Mouse (Mus musculus): ENCODE results near the gene Plagl1. TPM values are rescaled to one million over a fixed set of nuclear protein-coding genes. Genes with fewer than 3 reads are reported as not detected.

The Plagl1 gene
- total and polyA plus RNA-seq, 3 experiments = not detected

- Histone ChIP-seq H3K27ac (ENCODE audit: control insufficient read depth, low read depth, low read length) (no peak overlapping the region), H3K9me3 (replicated peaks; ENCODE audit: insufficient read depth, low read length) (no peaks in the 10 kb centered on the region), H3K9ac (ENCODE audit: control insufficient read depth, low read depth, low read length, poor library complexity, severe bottlenecking) (no peak overlapping the region), H3K27me3 (ENCODE audit: control insufficient read depth in 1 of 2, insufficient read depth in 2 of 2, low read length in 2 of 2) (no peaks in the 10 kb centered on the region), H3K79me2 (ENCODE audit: control insufficient read depth, insufficient read depth, low read length, poor library complexity) (no peaks in the 10 kb centered on the region), H3K4me1 (ENCODE audit: control insufficient read depth in 1 of 2, insufficient read depth in 2 of 2, low read length in 2 of 2) (peaks cover 2 to 3% of the 10 kb centered on the region in 2 experiments; a peak in 3 of 4 replicates), H3K36me3 (ENCODE audit: control insufficient read depth in 1 of 2, insufficient read depth in 2 of 2, low read length in 2 of 2) (peaks cover 0 to 3% of the 10 kb centered on the region in 2 experiments; a peak in 1 of 4 replicates), H3K4me3 (ENCODE audit: control insufficient read depth in 1 of 2, insufficient read depth in 1 of 2, low read depth in 2 of 2, low read length in 2 of 2) (no peak overlapping the region)
- no peak for DNase-seq (ENCODE audit: low read depth, low spot score)
- TF ChIP-seq MYB (IDR thresholded peaks at IDR 0.05; ENCODE audit: low read depth, low read length) = no peak
- no peak for TF ChIP-seq ZKSCAN1 (IDR thresholded peaks at IDR 0.05; ENCODE audit: low read depth, low read length)
- no peak for TF ChIP-seq SMC3 (IDR thresholded peaks at IDR 0.05; ENCODE audit: low read depth, low read length)
- TF ChIP-seq UBTF (IDR thresholded peaks at IDR 0.05; ENCODE audit: borderline replicate concordance, insufficient read depth, low read depth, low read length) = no peak
- no peak for TF ChIP-seq MAX (IDR thresholded peaks at IDR 0.05; ENCODE audit: low read length)
- TF ChIP-seq RCOR1 (IDR thresholded peaks at IDR 0.05; ENCODE audit: low read depth, low read length) = no peak
- no peak for TF ChIP-seq EP300 (IDR thresholded peaks at IDR 0.05; ENCODE audit: low read depth in 1 of 2, low read length in 2 of 2)
- TF ChIP-seq NRF1 (IDR thresholded peaks at IDR 0.05; ENCODE audit: insufficient read depth, low read depth, low read length, poor library complexity, severe bottlenecking) = no peak
- TF ChIP-seq GATA1 (IDR thresholded peaks at IDR 0.05; ENCODE audit: low read depth, low read length) = no peak
- no peak for TF ChIP-seq NELFE (IDR thresholded peaks at IDR 0.05; ENCODE audit: low read depth, low read length)
- no peak for TF ChIP-seq SIN3A (IDR thresholded peaks at IDR 0.05; ENCODE audit: low read length)
- TF ChIP-seq POLR2AphosphoS5 (IDR thresholded peaks at IDR 0.05; ENCODE audit: borderline replicate concordance, low read depth, low read length) = no peak
- no peak for TF ChIP-seq USF1 (IDR thresholded peaks at IDR 0.05; ENCODE audit: low read depth, low read length)
Measured at GRCm38 (mm10) chr10:13171461-13171860, 111.2 kb downstream of the Plagl1 start.

- TF ChIP-seq TCF12 (IDR thresholded peaks at IDR 0.05; ENCODE audit: low read depth, low read length) (no peak), MXI1 (IDR thresholded peaks at IDR 0.05; ENCODE audit: low read depth, low read length) (no peak), SIN3A (IDR thresholded peaks at IDR 0.05; ENCODE audit: low read length) (no peak), UBTF (IDR thresholded peaks at IDR 0.05; ENCODE audit: borderline replicate concordance, insufficient read depth, low read depth, low read length) (no peak), USF1 (IDR thresholded peaks at IDR 0.05; ENCODE audit: low read depth, low read length) (no peak), NELFE (IDR thresholded peaks at IDR 0.05; ENCODE audit: low read depth, low read length) (no peak), GATA1 (IDR thresholded peaks at IDR 0.05; ENCODE audit: low read depth, low read length) (no peak), BHLHE40 (IDR thresholded peaks at IDR 0.05; ENCODE audit: borderline replicate concordance, low read depth, low read length) (no peak), NRF1 (IDR thresholded peaks at IDR 0.05; ENCODE audit: insufficient read depth, low read depth, low read length, poor library complexity, severe bottlenecking) (no peak), SMC3 (IDR thresholded peaks at IDR 0.05; ENCODE audit: low read depth, low read length) (no peak)
- Histone ChIP-seq H3K4me3 (ENCODE audit: control insufficient read depth in 1 of 2, insufficient read depth in 1 of 2, low read depth in 2 of 2, low read length in 2 of 2) (no peak overlapping the region), H3K9me3 (replicated peaks; ENCODE audit: insufficient read depth, low read length) (no peaks in the 10 kb centered on the region), H3K27me3 (ENCODE audit: control insufficient read depth in 1 of 2, insufficient read depth in 2 of 2, low read length in 2 of 2) (no peaks in the 10 kb centered on the region), H3K9ac (ENCODE audit: control insufficient read depth, low read depth, low read length, poor library complexity, severe bottlenecking) (no peak overlapping the region), H3K4me1 (ENCODE audit: control insufficient read depth in 1 of 2, insufficient read depth in 2 of 2, low read length in 2 of 2) (peaks cover 2 to 3% of the 10 kb centered on the region in 2 experiments; a peak in 3 of 4 replicates), H3K36me3 (ENCODE audit: control insufficient read depth in 1 of 2, insufficient read depth in 2 of 2, low read length in 2 of 2) (peaks cover 0 to 3% of the 10 kb centered on the region in 2 experiments; a peak in 1 of 4 replicates), H3K79me2 (ENCODE audit: control insufficient read depth, insufficient read depth, low read length, poor library complexity) (no peaks in the 10 kb centered on the region), H3K27ac (ENCODE audit: control insufficient read depth, low read depth, low read length) (no peak overlapping the region)
- DNase-seq (ENCODE audit: low read depth, low spot score) = no peak
Measured at GRCm38 (mm10) chr10:13172798-13173221, 112.5 kb downstream of the Plagl1 start.
